Mouse (Mus musculus) forebrain, embryonic 14.5 days (tissue): ENCODE data around the gene Abcc4. TPM values are rescaled to one million over a fixed set of nuclear protein-coding genes. Genes with fewer than 3 reads are reported as not detected.
A peak's percentile ranks its signal among the peaks of the same experiment; 100 is the strongest.
"Not testable (repeated sequence)": the region's sequence is repeated elsewhere in the genome, so short reads cannot be mapped to it uniquely, and the experiment has no call there.

Experiments
- ATAC-seq: fragments of 200-750 bp; cut with Nextera tagmentation; 2 replicates; pipeline ENCODE4 v1.8.0; 2017; ENCODE audit warnings: mild to moderate bottlenecking, moderate library complexity
- DNase-seq: peaks from one replicate; pipeline ENCODE4 v3.0.0-alpha.2; 2015; ENCODE audit warnings: low spot score
- H3K27ac ChIP-seq: fragments of 300-500 bp; sonication (generic); 2 replicates; pipeline ENCODE4 v1.5.1; 2014; ENCODE audit warnings: low read depth, mild to moderate bottlenecking, control low read depth, low read length, moderate library complexity
- H3K27me3 ChIP-seq: fragments of 300-500 bp; sonication (generic); replicated peaks from 2 replicates; pipeline ENCODE4 v1.6.1; 2014; ENCODE audit warnings: low read length, control low read depth, mixed read lengths; ENCODE audit not compliant: control insufficient read depth, insufficient read depth
- H3K36me3 ChIP-seq: fragments of 300-500 bp; sonication (generic); 2 replicates; pipeline ENCODE4 v1.6.1; 2014; ENCODE audit warnings: low read length, control low read depth; ENCODE audit not compliant: control insufficient read depth, insufficient read depth
- H3K4me1 ChIP-seq: fragments of 300-500 bp; sonication (generic); 2 replicates; pipeline ENCODE4 v1.6.1; 2014; ENCODE audit warnings: antibody characterized with exemption, low read length, control low read depth; ENCODE audit not compliant: control insufficient read depth, insufficient read depth
- H3K4me2 ChIP-seq: fragments of 300-500 bp; sonication (generic); 2 replicates; pipeline ENCODE4 v1.6.1; 2014; ENCODE audit warnings: mild to moderate bottlenecking, control low read depth, low read length
- H3K4me3 ChIP-seq: fragments of 300-500 bp; sonication (generic); 2 replicates; pipeline ENCODE4 v1.5.1; 2014; ENCODE audit warnings: low read depth, low read length, control low read depth
- H3K9ac ChIP-seq: fragments of 300-500 bp; sonication (generic); 2 replicates; pipeline ENCODE4 v1.6.1; 2014; ENCODE audit warnings: mild to moderate bottlenecking, low read length, control low read depth, moderate library complexity
- H3K9me3 ChIP-seq: fragments of 300-500 bp; sonication (generic); replicated peaks from 2 replicates; pipeline ENCODE4 v1.6.1; 2016; ENCODE audit warnings: low read length, control low read depth, mixed read lengths; ENCODE audit not compliant: control insufficient read depth
- WGBS: fragments of 180-500 bp; shearing (Covaris S2); extraction: QIAGEN DNeasy Blood & Tissue Kit; methylation state at CpG from one replicate; pipeline ENCODE4 v1.1.7; 2014; 5-methylcytosine and 5-hydroxymethylcytosine counted together
- polyA plus RNA-seq: library from polyadenylated mRNA; unstranded; fragments of >200 nt; fragmentation: Nextera tagmentation; extraction: Ambion mirVana; gene quantifications from 2 replicates; pipeline ENCODE4 v1.2.1, GENCODE M21; 2014

Abcc4 gene
- polyA plus RNA-seq, 1 experiment from 2014 or later, result 1.0 TPM

DNA sequence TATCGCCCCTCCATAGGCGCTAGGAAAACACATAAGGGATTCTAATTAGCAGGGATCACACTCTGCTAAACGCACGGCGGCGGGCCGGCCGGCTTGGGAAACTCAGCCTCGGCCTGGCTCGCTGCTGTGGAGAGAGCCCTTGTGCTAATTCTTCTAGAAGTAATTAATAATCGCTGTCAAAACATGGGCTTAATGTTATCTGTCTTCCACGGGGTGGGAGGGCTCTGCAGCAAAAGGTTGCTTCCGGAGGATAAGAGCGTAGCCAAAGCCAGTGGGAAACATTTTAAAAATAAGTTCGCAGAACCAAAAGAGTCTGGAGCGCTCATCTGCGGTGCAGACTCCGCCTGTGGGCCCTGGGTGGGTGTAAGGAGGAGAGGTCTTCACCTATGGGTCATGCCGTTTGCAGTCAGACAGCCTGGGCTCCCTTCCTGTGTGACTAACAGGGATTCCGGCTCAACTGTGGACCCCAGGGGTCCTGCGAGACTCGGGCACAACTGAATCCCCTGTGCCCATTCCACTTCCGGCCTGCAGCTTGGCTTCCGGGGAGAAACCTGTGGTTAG lies 154.2 kb downstream of the Abcc4 start:
- H3K4me1 ChIP-seq, result peaks cover 18% of the 10 kb centered on the region
- H3K4me3 ChIP-seq, result peak overlapping the region; percentile 13
- WGBS, result 8% methylated on average over 24 of the region's 24 CpGs
- peaks cover 3% of the 10 kb centered on the region; the same call in 1 of the 2 replicates for H3K27me3 ChIP-seq
- no peaks in the 10 kb centered on the region for H3K36me3 ChIP-seq
- DNase-seq, result peak; percentile 62
- H3K4me2 ChIP-seq, result peak overlapping the region; percentile 54
- H3K9ac ChIP-seq, result peak overlapping the region; percentile 51
- H3K9me3 ChIP-seq, result no peaks in the 10 kb centered on the region
- peak; percentile 82 for ATAC-seq
- no peak overlapping the region for H3K27ac ChIP-seq

DNA sequence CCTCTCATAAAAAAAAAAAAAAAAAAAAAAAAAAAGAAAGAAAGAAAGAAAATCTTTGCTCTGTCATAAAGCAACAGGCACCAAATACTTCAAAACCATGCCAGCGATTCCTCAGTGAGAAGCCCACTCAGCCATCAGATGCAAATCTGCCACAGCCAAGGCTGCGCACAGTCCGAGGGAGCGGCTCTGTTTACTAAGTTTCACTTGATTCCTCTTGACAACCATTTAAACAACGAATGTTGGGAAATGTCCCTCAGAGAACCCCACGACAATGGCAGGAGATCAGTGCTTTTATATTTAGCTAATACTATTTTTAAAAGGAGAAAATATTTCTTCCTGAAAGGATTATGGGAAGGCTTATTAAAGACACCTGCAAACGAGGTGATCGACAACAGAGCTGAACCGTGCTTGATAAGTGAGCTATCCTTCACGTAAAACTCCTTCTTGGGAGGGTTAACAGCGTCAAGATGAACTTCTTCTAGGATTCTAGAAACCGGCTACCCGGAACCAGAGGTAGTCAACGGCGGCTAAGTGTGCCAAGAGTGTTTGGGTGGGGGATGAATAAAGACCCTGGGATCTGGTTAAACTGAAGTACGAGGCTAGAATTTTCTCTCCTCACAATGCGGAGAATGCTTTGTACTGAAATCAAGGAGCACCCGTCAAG lies 154.8 kb downstream of the Abcc4 start:
- ATAC-seq, result no peak
- 9% methylated on average over 18 of the region's 18 CpGs for WGBS

DNA sequence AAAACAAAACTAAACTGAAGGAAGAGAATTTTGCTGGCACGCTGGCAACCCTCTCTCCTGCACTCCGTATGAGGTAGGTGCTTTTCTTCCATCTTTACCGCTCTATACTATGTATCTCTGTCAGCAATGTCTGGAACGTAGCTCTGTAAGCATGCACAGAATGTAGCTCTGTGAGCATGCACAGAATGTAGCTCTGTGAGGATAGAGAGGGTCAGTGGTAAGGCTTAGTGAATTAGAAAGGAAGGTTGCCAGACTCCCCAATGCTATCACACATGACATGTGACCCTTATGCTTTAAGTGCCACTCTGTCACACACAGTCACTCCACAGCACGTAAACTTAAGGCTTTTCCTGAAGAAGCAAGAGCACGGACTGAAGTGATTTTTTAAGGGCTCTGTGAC lies 161.5 kb downstream of the Abcc4 start:
- Histone ChIP-seq H3K4me2 (no peak overlapping the region), H3K9me3 (no peaks in the 10 kb centered on the region), H3K27ac (no peak overlapping the region), H3K4me3 (no peak overlapping the region), H3K4me1 (no peaks in the 10 kb centered on the region), H3K27me3 (no peaks in the 10 kb centered on the region; the same call in 1 of the 2 replicates), H3K9ac (no peak overlapping the region), H3K36me3 (no peaks in the 10 kb centered on the region)
- ATAC-seq, result no peak
- no peak for DNase-seq
- WGBS, result 91% methylated on average over 6 of the region's 6 CpGs

More for the DNA sequence above, 154.8 kb downstream of the Abcc4 start:
- Histone ChIP-seq H3K4me3 (peak overlapping the region; percentile 13), H3K36me3 (no peaks in the 10 kb centered on the region), H3K4me2 (peak overlapping the region; percentile 54), H3K9me3 (no peaks in the 10 kb centered on the region), H3K27ac (no peak overlapping the region), H3K27me3 (peaks cover under 1% of the 10 kb centered on the region; the same call in 1 of the 2 replicates), H3K9ac (peak overlapping the region; percentile 51; the same call in 1 of the 2 replicates), H3K4me1 (peaks cover 18% of the 10 kb centered on the region)
- peak; percentile 50 for DNase-seq

DNA sequence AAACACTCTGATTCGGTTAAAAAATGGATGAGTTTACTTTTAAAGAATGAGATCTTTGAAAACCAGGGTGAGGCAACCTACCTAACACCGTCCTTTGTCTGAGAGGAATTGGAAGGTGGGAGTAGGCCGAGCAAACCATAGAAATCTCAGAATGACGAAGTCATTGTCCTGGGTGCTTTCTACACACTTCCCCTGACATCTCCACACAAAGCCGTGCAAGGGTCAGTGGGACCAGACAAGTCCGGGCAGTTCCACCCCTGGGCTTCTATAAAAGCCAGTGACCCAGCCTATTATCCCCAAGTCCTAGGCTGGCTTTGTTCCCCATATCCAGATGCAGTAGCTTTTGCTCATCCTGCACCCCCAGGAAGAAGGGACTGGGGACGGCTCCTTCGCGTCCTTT lies 163.1 kb downstream of the Abcc4 start:
- 41% methylated on average over 9 of the region's 9 CpGs for WGBS
- Histone ChIP-seq H3K4me3 (no peak overlapping the region), H3K4me1 (no peaks in the 10 kb centered on the region), H3K27ac (no peak overlapping the region), H3K4me2 (no peak overlapping the region), H3K36me3 (no peaks in the 10 kb centered on the region), H3K9me3 (no peaks in the 10 kb centered on the region), H3K27me3 (no peaks in the 10 kb centered on the region), H3K9ac (no peak overlapping the region)
- no peak for DNase-seq
- ATAC-seq, result no peak

DNA sequence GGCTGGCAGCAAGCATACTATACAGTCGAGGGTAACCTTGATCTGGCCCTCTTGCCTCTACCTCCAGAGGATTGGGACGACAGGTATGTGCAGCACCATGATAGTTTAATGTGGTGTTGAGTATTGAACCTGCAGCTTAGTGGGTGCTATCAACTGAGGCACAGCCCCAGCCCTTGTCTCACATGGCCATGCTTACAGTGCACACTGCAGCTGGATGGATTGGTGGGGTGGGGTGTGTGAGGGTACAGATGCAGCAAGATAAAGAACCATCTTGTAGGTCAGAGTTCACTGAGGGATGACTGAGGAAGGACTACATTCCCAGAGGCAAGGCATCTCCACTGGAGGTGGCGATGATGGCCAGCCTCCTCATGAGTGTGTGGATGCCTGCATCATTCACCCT lies 174.5 kb downstream of the Abcc4 start:
- Histone ChIP-seq H3K4me3 (no peak overlapping the region), H3K27me3 (no peaks in the 10 kb centered on the region), H3K27ac (no peak overlapping the region), H3K36me3 (no peaks in the 10 kb centered on the region), H3K9ac (no peak overlapping the region), H3K4me2 (no peak overlapping the region), H3K4me1 (no peaks in the 10 kb centered on the region), H3K9me3 (no peaks in the 10 kb centered on the region)
- ATAC-seq (no peak), DNase-seq (no peak)
- WGBS, result 93% methylated on average over 3 of the region's 3 CpGs

DNA sequence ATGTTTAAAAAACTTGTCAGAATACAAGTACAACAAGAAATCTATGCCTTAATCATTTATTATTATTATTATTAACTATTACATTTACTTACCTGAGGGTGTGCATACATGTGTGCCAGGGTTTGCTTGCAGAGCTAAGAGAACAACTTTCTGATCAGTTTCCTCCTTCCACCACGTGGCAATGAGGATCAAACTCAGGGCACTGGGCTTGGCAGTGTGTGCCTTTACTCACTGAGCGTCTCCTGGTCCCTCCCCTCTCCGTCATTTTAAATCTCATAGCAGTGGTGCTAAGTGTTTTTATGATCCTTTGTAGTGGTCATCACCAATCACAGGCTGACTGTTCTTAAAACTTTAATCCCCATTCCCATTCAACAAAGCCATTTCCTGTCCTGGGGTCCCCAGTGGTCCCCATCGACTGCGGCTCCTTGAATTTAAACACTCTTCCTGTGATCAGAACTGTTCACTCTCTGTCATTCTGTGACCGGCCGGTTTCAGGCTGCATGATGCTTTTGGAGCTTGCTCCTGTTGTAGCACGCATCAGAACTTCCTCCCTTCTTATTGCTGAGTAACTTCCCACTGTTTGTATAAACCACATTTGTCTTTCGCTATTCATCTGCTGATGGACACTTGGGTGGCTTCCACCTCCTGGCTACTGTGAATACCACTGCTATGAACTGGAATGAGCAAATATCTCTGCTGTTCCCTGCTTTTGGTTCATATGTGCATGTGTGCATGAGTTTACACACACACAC lies 191.6 kb downstream of the Abcc4 start:
- Histone ChIP-seq H3K4me1 (0 out of 2 replicates have a peak, but pooled peaks cover 5% of the 10 kb centered on the region), H3K27ac (no peak overlapping the region), H3K9ac (no peak overlapping the region), H3K4me3 (no peak overlapping the region), H3K4me2 (no peak overlapping the region), H3K36me3 (no peaks in the 10 kb centered on the region), H3K9me3 (no peaks in the 10 kb centered on the region), H3K27me3 (no peaks in the 10 kb centered on the region)
- DNase-seq, result no peak
- 74% methylated on average over 9 of the region's 9 CpGs for WGBS
- ATAC-seq, result no peak

DNA sequence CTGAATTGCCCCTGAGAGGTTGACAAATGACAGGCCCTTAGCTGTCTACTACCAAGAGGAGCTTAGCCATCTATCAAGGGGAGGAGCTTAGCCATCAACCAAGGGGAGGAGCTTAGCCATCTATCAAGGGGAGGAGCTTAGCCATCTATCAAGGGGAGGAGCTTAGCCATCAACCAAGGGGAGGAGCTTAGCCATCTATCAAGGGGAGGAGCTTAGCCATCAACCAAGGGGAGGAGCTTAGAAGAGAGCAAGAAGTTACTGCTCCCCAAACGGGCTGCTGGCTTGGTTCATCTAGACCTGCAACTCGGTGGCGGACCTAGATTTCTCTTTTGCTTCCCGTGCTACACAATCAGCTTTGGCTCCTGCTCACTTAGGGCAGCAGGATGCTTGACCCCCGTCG lies 194.3 kb downstream of the Abcc4 start:
- H3K4me3 ChIP-seq, H3K27ac ChIP-seq, ATAC-seq, H3K4me2 ChIP-seq, H3K4me1 ChIP-seq, H3K9me3 ChIP-seq, H3K27me3 ChIP-seq, DNase-seq, H3K9ac ChIP-seq, H3K36me3 ChIP-seq: not testable (repeated sequence)
- WGBS, result 95% methylated on average over 6 of the region's 6 CpGs

DNA sequence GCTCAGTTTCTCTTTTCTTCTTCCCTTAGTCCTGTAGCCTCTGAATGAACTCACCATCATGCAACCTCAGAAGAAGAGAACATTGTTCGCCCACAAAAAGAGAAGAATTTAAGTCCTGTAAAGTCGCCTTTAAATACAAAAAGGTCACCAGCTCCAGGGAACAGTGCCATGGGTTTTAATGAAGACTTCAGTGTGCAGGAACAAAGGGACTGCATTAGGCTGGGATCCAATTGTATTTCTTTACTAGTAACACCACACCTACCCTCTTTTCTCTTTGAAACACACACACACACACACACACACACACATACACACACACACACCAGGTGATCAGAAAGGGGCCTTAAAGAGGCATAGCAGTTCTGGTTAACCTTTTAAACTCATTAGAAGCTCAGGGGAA lies 195.2 kb downstream of the Abcc4 start:
- WGBS, result 17% methylated on average over 2 of the region's 2 CpGs
- Histone ChIP-seq H3K4me2 (no peak overlapping the region), H3K27ac (no peak overlapping the region), H3K9me3 (no peaks in the 10 kb centered on the region), H3K27me3 (no peaks in the 10 kb centered on the region), H3K4me3 (no peak overlapping the region), H3K9ac (no peak overlapping the region), H3K36me3 (no peaks in the 10 kb centered on the region), H3K4me1 (peaks cover 15% of the 10 kb centered on the region; the same call in 1 of the 2 replicates)
- ATAC-seq (no peak), DNase-seq (peak; percentile 52)

DNA sequence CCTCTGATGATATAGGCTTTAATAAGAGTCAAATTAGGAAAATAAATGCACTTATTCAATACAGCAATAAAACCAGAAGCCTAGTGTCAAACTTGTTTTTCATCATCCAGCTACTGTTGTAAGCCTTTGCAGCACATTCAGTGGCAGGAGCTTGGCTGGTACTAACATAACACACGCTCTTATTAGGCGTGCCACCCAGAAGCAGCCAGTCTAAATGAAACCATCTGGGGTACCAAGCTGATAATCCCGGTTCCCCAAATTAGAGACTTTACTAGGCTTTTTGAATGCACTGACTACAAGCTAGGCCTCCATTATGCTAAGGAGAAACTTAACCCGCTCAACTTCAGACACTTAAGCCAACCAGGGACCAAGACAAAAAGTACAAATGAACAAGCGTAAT lies 195.8 kb downstream of the Abcc4 start:
- ATAC-seq (peak; percentile 45), DNase-seq (peak; percentile 67)
- 45% methylated on average over 5 of the region's 5 CpGs for WGBS
- no peak overlapping the region for H3K27ac ChIP-seq
- peaks cover 17% of the 10 kb centered on the region; the same call in 1 of the 2 replicates for H3K4me1 ChIP-seq
- no peak overlapping the region for H3K9ac ChIP-seq
- no peaks in the 10 kb centered on the region for H3K27me3 ChIP-seq
- H3K4me3 ChIP-seq, result no peak overlapping the region
- H3K4me2 ChIP-seq, result no peak overlapping the region
- no peaks in the 10 kb centered on the region for H3K9me3 ChIP-seq
- no peaks in the 10 kb centered on the region for H3K36me3 ChIP-seq
